Mouse (Mus musculus) liver, embryonic 15.5 days (tissue): Measurements from ENCODE around the gene Timm17a. TPM values are rescaled to one million over a fixed set of nuclear protein-coding genes. Genes with fewer than 3 reads are reported as not detected.

ENCODE experiments used
- ATAC-seq: fragments of 200-750 bp; cut with Nextera tagmentation; 2 replicates; pipeline ENCODE4 v1.8.0; 2017; ENCODE audit warnings: moderate number of reproducible peaks, mild to moderate bottlenecking, moderate library complexity; ENCODE audit not compliant: insufficient read depth
- H3K27ac ChIP-seq: fragments of 300-500 bp; sonication (generic); replicated peaks from 2 replicates; pipeline ENCODE4 v1.5.1; 2015; ENCODE audit warnings: mild to moderate bottlenecking, inconsistent platforms
- H3K27me3 ChIP-seq: fragments of 300-500 bp; sonication (generic); 2 replicates; pipeline ENCODE4 v1.6.1; 2015; ENCODE audit warnings: mild to moderate bottlenecking, inconsistent platforms
- H3K36me3 ChIP-seq: fragments of 300-500 bp; sonication (generic); replicated peaks from 2 replicates; pipeline ENCODE4 v1.6.1; 2015; ENCODE audit warnings: moderate library complexity, mild to moderate bottlenecking, inconsistent platforms
- H3K4me1 ChIP-seq: fragments of 300-500 bp; sonication (generic); replicated peaks from 2 replicates; pipeline ENCODE4 v1.6.1; 2015; ENCODE audit warnings: inconsistent platforms
- H3K4me2 ChIP-seq: fragments of 300-500 bp; sonication (generic); 2 replicates; pipeline ENCODE4 v1.6.1; 2015; ENCODE audit warnings: moderate library complexity, mild to moderate bottlenecking, inconsistent platforms
- H3K4me3 ChIP-seq: fragments of 300-500 bp; sonication (generic); replicated peaks from 2 replicates; pipeline ENCODE4 v1.5.1; 2015; ENCODE audit warnings: mild to moderate bottlenecking, inconsistent platforms
- H3K9ac ChIP-seq: fragments of 300-500 bp; sonication (generic); 2 replicates; pipeline ENCODE4 v1.6.1; 2015; ENCODE audit warnings: moderate library complexity, mild to moderate bottlenecking, inconsistent platforms
- H3K9me3 ChIP-seq: fragments of 300-500 bp; sonication (generic); replicated peaks from 2 replicates; pipeline ENCODE4 v1.6.1; 2016; ENCODE audit warnings: inconsistent platforms
- WGBS: fragments of 180-500 bp; shearing (Covaris S2); methylation state at CpG from one replicate; pipeline ENCODE4 v1.1.7; 2015; ENCODE audit warnings: mixed read lengths; ENCODE audit not compliant: insufficient replicate concordance; 5-methylcytosine and 5-hydroxymethylcytosine counted together
- polyA plus RNA-seq: library from polyadenylated mRNA; unstranded; fragments of >200 nt; fragmentation: Nextera tagmentation; extraction: Ambion mirVana; gene quantifications from 2 replicates; pipeline ENCODE4 v1.2.1, GENCODE M21; 2015

The Timm17a gene
- polyA plus RNA-seq = 93.3 and 113 TPM in 2 replicates

DNA sequence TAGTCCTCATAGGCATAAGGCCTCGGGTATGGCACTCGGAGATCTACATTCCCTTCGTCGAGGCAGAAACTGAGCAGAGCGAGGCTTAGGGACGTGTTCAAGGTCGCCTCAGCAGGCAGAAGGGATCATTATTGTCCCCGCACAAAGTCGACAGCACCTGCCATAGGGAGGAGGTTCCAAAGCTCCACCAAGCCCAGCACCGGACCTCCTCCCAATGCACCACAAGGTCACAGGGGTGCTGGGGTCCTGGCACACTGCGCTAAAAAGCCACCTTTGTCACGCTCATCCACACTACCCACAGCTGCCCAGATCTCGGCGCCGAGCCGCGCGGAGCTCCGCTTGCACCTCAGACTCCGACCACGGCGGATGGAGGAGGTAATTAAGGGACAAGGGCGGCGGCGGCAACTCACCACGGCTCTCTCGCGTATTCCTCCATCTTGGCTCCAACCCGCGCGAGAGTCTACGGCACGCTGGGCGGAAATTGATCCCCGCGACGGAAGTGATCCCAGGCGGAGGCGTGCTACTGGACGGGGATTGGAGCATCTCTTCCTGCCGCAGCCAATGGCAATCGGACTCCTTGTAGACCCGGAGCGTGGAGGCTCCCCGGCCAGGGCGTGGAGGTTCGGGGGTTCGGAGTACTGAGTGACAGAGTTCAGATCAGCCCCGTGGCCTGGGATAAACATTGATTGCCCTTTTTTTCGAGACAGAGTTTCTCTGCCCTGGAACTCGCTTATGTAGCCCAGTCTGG lies at the start of gene Timm17a:
TSS of gene Timm17a (minus strand) at position 495 of the 748 bp plus-strand sequence.
- H3K27me3 ChIP-seq = no peaks in the 10 kb centered on the region
- peak within 1 kb of the TSS; percentile 76 for H3K27ac ChIP-seq
- peak; percentile 99 for ATAC-seq
- H3K4me2 ChIP-seq = peak within 1 kb of the TSS; percentile 89
- H3K9me3 ChIP-seq = no peaks in the 10 kb centered on the region
- H3K4me1 ChIP-seq = peaks cover 32% of the 10 kb centered on the region
- under 1% methylated on average over 51 of the region's 51 CpGs for WGBS
- H3K36me3 ChIP-seq = peaks cover 16% of the 10 kb centered on the region
- H3K4me3 ChIP-seq = peak within 1 kb of the TSS; percentile 91
- peak within 1 kb of the TSS; percentile 84 for H3K9ac ChIP-seq

DNA sequence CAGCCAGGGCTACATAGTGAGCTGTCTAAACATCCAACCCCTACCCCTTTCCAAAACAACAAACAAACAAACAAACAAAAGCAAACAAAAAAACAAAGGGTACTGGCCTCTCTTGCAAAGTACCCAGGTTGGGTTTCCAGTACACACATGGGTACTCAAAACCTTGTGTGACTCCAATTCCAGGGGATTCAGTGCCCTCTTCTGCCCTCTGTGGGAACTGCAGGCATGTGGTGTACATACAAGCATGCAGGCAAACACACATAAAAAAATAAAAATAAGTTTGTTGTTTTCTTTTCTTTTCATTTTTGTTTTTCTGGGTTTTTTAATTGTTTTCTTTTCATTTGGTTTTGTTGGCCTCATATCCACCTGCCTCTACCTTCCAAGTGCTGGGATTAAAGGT lies 48.5 kb upstream of the Timm17a start:
- ATAC-seq = no peak
- Histone ChIP-seq H3K4me2 (no peak overlapping the region), H3K27ac (no peak overlapping the region), H3K9me3 (no peaks in the 10 kb centered on the region), H3K4me3 (no peak overlapping the region), H3K36me3 (no peaks in the 10 kb centered on the region), H3K27me3 (0 out of 2 replicates have a peak, but pooled peaks cover 3% of the 10 kb centered on the region), H3K9ac (no peak overlapping the region), H3K4me1 (no peaks in the 10 kb centered on the region)

DNA sequence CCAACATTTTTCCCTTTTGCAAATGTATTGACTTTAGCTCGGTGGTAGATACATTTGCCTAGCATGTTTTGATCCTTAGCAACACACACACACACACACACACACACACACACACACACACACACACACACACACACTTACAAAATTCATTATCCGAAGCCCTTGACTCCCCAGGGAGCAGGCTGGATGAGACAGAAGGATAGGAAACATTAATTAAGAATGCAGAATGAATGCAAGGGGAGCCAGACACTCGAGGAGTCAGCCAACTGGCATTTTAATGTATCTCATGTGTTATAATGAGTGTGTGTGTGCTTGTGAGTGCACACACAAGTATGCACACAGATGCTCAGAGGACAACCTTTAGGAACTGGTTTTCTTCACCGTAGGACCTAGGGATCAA lies 47.9 kb upstream of the Timm17a start:
- Histone ChIP-seq H3K27me3 (0 out of 2 replicates have a peak, but pooled peaks cover 3% of the 10 kb centered on the region), H3K36me3 (no peaks in the 10 kb centered on the region), H3K4me2 (no peak overlapping the region), H3K9me3 (no peaks in the 10 kb centered on the region), H3K4me3 (no peak overlapping the region), H3K9ac (no peak overlapping the region), H3K4me1 (no peaks in the 10 kb centered on the region), H3K27ac (no peak overlapping the region)
- WGBS = 54% methylated on average over 4 of the region's 4 CpGs
- no peak for ATAC-seq

DNA sequence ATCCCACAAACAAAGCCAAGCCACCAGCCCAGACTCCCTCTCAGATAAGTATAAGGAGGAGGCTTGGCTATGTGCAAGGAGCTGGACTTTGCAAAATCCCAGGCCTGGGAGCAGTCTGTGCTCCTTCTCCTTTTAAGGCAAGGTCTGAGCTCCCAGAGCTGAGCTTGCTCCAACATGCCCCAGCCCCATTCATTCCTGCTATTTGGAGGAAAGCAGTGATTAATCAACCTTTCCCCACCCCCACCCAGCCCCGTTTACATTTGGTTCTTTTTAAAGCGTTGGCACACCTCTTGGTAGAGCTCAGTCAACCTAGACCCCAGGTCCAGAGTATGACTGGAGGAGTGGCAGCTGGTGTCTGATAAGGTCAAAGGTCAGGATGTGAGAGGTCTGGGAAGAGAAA lies 45.5 kb upstream of the Timm17a start:
- 30% methylated on average over 2 of the region's 2 CpGs for WGBS
- H3K36me3 ChIP-seq = no peaks in the 10 kb centered on the region
- no peaks in the 10 kb centered on the region for H3K4me1 ChIP-seq
- no peaks in the 10 kb centered on the region for H3K27me3 ChIP-seq
- no peak overlapping the region for H3K4me2 ChIP-seq
- ATAC-seq = no peak
- H3K9ac ChIP-seq = no peak overlapping the region
- H3K27ac ChIP-seq = no peak overlapping the region
- H3K9me3 ChIP-seq = no peaks in the 10 kb centered on the region
- H3K4me3 ChIP-seq = no peak overlapping the region

DNA sequence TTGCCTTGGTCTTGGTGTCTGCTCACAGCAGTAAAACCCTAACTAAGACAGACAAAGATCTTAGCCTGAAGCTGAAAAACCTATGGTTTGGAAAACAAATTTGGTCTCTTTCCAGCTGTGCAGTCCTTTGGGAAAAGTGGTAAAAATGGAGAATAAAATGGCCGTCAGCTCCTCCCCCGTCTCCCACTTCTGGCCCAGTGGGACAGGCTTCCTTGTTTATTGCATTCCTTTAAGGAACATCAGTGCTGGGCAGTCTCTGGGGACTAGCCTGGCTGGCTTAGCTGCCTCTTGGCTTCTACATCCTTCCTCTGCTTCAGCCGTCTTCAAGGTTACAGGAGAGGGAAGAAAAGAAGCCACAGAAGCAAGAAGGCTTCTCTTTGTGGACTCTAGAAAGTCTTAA lies 38.4 kb upstream of the Timm17a start:
- Histone ChIP-seq H3K4me3 (no peak overlapping the region), H3K27me3 (no peaks in the 10 kb centered on the region), H3K4me1 (no peaks in the 10 kb centered on the region), H3K9me3 (no peaks in the 10 kb centered on the region), H3K9ac (no peak overlapping the region), H3K4me2 (no peak overlapping the region), H3K36me3 (no peaks in the 10 kb centered on the region), H3K27ac (no peak overlapping the region)
- no peak for ATAC-seq
- WGBS = 54% methylated on average over 3 of the region's 3 CpGs

DNA sequence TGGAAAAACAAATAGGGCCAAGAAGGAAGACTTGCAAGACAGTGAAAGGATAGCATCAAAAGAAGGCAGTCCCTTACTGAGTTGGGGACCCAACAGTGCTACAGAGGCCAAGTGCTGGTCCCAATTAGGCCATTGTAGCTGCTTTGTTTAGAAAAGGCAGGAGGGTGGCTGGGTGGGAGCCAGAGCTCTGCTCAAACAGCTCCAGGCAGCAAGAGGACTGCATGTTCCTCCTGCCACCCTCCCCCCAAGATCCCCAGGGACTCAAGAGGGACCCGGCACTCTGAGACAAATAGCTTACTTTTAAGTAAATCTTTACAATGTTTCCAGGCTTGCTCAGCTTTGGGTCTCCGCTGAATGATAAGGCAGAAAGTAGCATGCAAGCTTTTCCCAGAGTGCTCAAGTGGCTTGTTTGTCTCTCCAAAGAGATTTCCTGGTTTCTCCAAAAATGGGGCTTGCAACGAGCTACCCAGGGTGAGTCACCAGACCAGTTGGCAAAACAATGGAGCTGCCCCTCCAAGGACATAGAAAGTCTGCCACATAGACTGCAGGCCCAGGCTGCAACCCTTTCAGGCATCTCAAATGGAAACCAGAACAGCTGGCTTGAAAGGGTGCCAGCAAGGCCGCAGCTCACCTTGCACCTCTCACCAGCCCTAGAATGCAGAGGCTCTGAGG lies 34.1 kb upstream of the Timm17a start:
- H3K4me1 ChIP-seq = no peaks in the 10 kb centered on the region
- H3K9ac ChIP-seq = no peak overlapping the region
- 47% methylated on average over 4 of the region's 4 CpGs for WGBS
- no peak overlapping the region for H3K27ac ChIP-seq
- no peaks in the 10 kb centered on the region for H3K9me3 ChIP-seq
- H3K4me2 ChIP-seq = no peak overlapping the region
- H3K4me3 ChIP-seq = no peak overlapping the region
- H3K27me3 ChIP-seq = no peaks in the 10 kb centered on the region
- no peak for ATAC-seq
- H3K36me3 ChIP-seq = no peaks in the 10 kb centered on the region

DNA sequence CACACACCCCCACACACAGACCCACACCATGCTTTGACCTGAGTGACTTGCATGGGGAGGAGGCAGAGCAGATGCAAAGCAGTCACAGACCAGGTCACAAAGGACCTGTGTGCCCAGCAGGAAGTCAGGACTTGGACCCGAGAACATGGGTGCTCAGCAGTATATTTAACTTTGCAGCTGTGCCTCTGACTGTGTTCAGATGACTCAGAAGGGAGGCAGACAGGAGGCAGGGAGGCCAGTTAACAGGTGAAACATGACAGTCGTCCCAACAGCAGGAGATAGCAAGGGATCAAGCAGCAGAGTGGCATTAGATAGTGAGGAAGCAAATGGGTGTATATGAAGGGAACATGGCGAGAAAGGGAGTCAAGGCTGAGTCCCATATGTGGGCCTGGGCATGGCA lies 33.3 kb upstream of the Timm17a start:
- no peak for ATAC-seq
- Histone ChIP-seq H3K27ac (no peak overlapping the region), H3K4me2 (no peak overlapping the region), H3K36me3 (no peaks in the 10 kb centered on the region), H3K4me3 (no peak overlapping the region), H3K9ac (no peak overlapping the region), H3K9me3 (no peaks in the 10 kb centered on the region), H3K27me3 (no peaks in the 10 kb centered on the region), H3K4me1 (no peaks in the 10 kb centered on the region)
- WGBS = 39% methylated on average over 3 of the region's 3 CpGs

DNA sequence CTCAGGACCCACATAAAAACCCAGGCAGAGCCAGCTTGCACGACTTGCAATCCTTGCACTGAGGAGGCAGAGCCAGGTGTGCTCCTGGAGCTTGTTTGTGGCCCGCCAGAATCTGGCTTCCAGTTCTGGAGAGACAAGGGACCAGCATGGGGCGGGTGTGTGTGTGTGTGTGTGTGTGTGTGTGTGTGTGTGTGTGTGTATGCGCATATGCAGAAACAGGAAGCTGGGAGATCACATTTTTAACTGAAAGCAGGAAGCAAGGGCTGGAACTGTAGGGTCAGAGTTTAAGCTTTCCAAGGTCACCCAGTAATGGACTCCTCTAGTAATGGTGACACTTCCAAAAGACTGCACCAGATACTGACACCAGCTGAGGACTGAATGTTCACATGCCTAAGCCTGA lies 30.4 kb upstream of the Timm17a start:
- no peaks in the 10 kb centered on the region for H3K36me3 ChIP-seq
- no peak overlapping the region for H3K9ac ChIP-seq
- H3K9me3 ChIP-seq = no peaks in the 10 kb centered on the region
- H3K4me3 ChIP-seq = no peak overlapping the region
- no peaks in the 10 kb centered on the region for H3K4me1 ChIP-seq
- H3K27ac ChIP-seq = no peak overlapping the region
- 27% methylated on average over 4 of the region's 4 CpGs for WGBS
- ATAC-seq = no peak
- H3K27me3 ChIP-seq = no peaks in the 10 kb centered on the region
- H3K4me2 ChIP-seq = no peak overlapping the region

DNA sequence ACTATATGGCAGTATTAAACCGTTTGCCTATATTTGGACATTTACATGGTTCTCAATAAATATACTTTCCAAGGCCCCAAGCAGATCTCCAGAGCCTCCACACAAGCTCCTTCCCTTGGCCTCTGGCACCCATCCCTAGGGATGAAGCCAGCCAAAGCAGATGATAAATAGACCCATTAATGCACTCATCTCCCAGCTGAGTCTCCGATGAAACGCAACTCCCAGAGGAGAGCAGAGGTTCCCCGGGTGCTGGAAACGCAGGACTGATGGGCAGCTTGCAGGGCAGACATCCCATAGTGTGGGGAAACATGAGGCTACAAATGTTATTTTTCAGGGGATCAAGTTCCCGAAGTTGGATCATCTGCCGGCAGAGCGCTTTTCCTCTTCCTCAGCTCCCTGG lies 28.4 kb upstream of the Timm17a start:
- Histone ChIP-seq H3K36me3 (no peaks in the 10 kb centered on the region), H3K4me2 (no peak overlapping the region), H3K4me3 (no peak overlapping the region), H3K27me3 (no peaks in the 10 kb centered on the region), H3K9ac (no peak overlapping the region), H3K9me3 (no peaks in the 10 kb centered on the region), H3K27ac (no peak overlapping the region), H3K4me1 (no peaks in the 10 kb centered on the region)
- ATAC-seq = no peak
- 72% methylated on average over 8 of the region's 8 CpGs for WGBS

DNA sequence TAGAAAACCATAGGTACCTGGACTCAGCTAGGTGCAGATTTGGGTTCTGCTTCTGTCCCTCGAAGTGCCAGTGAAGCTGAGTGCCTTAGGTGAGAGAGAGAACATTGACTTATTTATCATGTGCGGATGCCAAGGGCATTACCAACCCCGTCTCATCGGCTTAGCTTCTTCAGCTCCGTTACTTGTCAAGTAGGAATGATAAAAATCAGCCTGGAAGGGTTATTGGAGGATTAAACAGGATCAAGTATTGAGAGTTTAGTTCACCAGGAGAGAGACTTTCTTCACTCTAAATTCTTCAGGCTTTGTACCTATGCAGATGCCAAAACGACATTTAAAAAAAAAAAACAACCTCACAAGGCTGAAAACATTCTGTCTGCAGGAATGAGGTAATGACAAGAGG lies 17.0 kb upstream of the Timm17a start:
- H3K27ac ChIP-seq = no peak overlapping the region
- 56% methylated on average over 6 of the region's 6 CpGs for WGBS

DNA sequence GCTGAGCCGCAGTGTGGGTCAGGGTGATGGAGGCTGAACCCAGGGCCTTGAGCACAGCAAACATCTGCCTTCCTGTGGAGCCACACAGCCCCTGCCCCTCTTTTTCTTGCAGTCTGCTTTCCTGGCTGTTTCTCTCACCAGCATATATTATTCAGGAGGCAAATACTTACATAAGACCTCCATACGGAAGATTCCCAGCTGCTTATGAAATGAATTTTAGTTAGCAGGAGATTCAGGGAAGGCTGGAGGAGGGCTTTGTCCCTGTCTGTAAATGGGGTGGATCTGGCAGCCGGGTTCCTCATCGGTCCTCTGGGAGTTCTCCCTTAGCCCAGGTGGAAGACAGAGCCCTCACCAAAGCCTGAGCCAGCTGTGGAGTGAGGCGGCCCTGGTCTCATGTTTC lies 14.8 kb upstream of the Timm17a start:
- no peaks in the 10 kb centered on the region for H3K36me3 ChIP-seq
- WGBS = 56% methylated on average over 5 of the region's 5 CpGs
- no peak for ATAC-seq
- no peak overlapping the region for H3K9ac ChIP-seq
- H3K4me2 ChIP-seq = no peak overlapping the region
- no peak overlapping the region for H3K4me3 ChIP-seq
- H3K4me1 ChIP-seq = no peaks in the 10 kb centered on the region
- H3K27ac ChIP-seq = no peak overlapping the region
- H3K9me3 ChIP-seq = no peaks in the 10 kb centered on the region
- H3K27me3 ChIP-seq = peaks cover 25% of the 10 kb centered on the region; the same call in 1 of the 2 replicates

More for the DNA sequence above, 17.0 kb upstream of the Timm17a start:
- no peaks in the 10 kb centered on the region for H3K36me3 ChIP-seq
- ATAC-seq = no peak
- H3K4me1 ChIP-seq = no peaks in the 10 kb centered on the region
- H3K9ac ChIP-seq = no peak overlapping the region
- H3K4me2 ChIP-seq = no peak overlapping the region
- no peak overlapping the region for H3K4me3 ChIP-seq
- peaks cover 9% of the 10 kb centered on the region; the same call in 1 of the 2 replicates for H3K27me3 ChIP-seq
- H3K9me3 ChIP-seq = no peaks in the 10 kb centered on the region
